Mouse (Mus musculus): ENCODE data around the gene Olfr750. TPM values are rescaled to one million over a fixed set of nuclear protein-coding genes. Genes with fewer than 3 reads are reported as not detected.
"Not testable (repeated sequence)": the region's sequence is repeated elsewhere in the genome, so short reads cannot be mapped to it uniquely, and the experiment has no call there.

Olfr750 gene
- polyA plus RNA-seq, 1 experiment from 2014 or later, result not detected

- H3K27me3 ChIP-seq (ENCODE audit: control insufficient read depth, insufficient read depth, low read depth, low read length); H3K4me2 ChIP-seq (ENCODE audit: low read depth, low read length); H3K4me3 ChIP-seq (ENCODE audit: low read depth, low read length); H3K27ac ChIP-seq (ENCODE audit: low read length); H3K9me3 ChIP-seq (replicated peaks; ENCODE audit: control insufficient read depth, low read length); H3K4me1 ChIP-seq (ENCODE audit: control insufficient read depth, low read depth, low read length); H3K9ac ChIP-seq (ENCODE audit: low read depth, low read length); ATAC-seq (ENCODE audit: low read depth); H3K36me3 ChIP-seq (ENCODE audit: control insufficient read depth, insufficient read depth): not testable (repeated sequence)
- WGBS (ENCODE audit: insufficient replicate concordance), result 29% methylated on average over 1 of the region's 1 CpGs
Observed at GRCm38 (mm10) chr14:51098300-51098699, 24.1 kb upstream of the Olfr750 start.

- Histone ChIP-seq H3K4me3 (ENCODE audit: low read depth, low read length) (no peak overlapping the region), H3K9me3 (replicated peaks; ENCODE audit: control insufficient read depth, low read length) (no peaks in the 10 kb centered on the region), H3K4me1 (ENCODE audit: control insufficient read depth, low read depth, low read length) (peaks cover 17% of the 10 kb centered on the region), H3K27me3 (ENCODE audit: control insufficient read depth, insufficient read depth, low read depth, low read length) (no peaks in the 10 kb centered on the region), H3K36me3 (ENCODE audit: control insufficient read depth, insufficient read depth) (no peaks in the 10 kb centered on the region), H3K27ac (ENCODE audit: low read length) (no peak overlapping the region), H3K4me2 (ENCODE audit: low read depth, low read length) (no peak overlapping the region), H3K9ac (ENCODE audit: low read depth, low read length) (no peak overlapping the region)
- ATAC-seq (ENCODE audit: low read depth), result peak; percentile 65
- WGBS (ENCODE audit: insufficient replicate concordance), result 38% methylated on average over 9 of the region's 9 CpGs
Observed at GRCm38 (mm10) chr14:51095736-51096524, 21.7 kb upstream of the Olfr750 start.

GRCm38 (mm10) chr14:51094921-51095320, 20.7 kb upstream of the Olfr750 start:
- no peaks in the 10 kb centered on the region for H3K36me3 ChIP-seq (ENCODE audit: control insufficient read depth, insufficient read depth)
- no peak overlapping the region for H3K4me2 ChIP-seq (ENCODE audit: low read depth, low read length)
- ATAC-seq (ENCODE audit: low read depth), result no peak
- no peak overlapping the region for H3K9ac ChIP-seq (ENCODE audit: low read depth, low read length)
- WGBS (ENCODE audit: insufficient replicate concordance), result 50% methylated on average over 8 of the region's 9 CpGs
- peaks cover 26% of the 10 kb centered on the region for H3K4me1 ChIP-seq (ENCODE audit: control insufficient read depth, low read depth, low read length)
- no peaks in the 10 kb centered on the region for H3K27me3 ChIP-seq (ENCODE audit: control insufficient read depth, insufficient read depth, low read depth, low read length)
- no peak overlapping the region for H3K4me3 ChIP-seq (ENCODE audit: low read depth, low read length)
- H3K27ac ChIP-seq (ENCODE audit: low read length), result no peak overlapping the region
- no peaks in the 10 kb centered on the region for H3K9me3 ChIP-seq (replicated peaks; ENCODE audit: control insufficient read depth, low read length)

GRCm38 (mm10) chr14:51094096-51094875, 20.1 kb upstream of the Olfr750 start:
- WGBS (ENCODE audit: insufficient replicate concordance), result 46% methylated on average over 5 of the region's 5 CpGs
- H3K27ac ChIP-seq (ENCODE audit: low read length), result no peak overlapping the region; the same call in 1 of the 2 replicates
- H3K4me2 ChIP-seq (ENCODE audit: low read depth, low read length), result no peak overlapping the region
- no peak overlapping the region for H3K4me3 ChIP-seq (ENCODE audit: low read depth, low read length)
- no peak overlapping the region for H3K9ac ChIP-seq (ENCODE audit: low read depth, low read length)
- H3K27me3 ChIP-seq (ENCODE audit: control insufficient read depth, insufficient read depth, low read depth, low read length), result no peaks in the 10 kb centered on the region
- no peak for ATAC-seq (ENCODE audit: low read depth)
- H3K4me1 ChIP-seq (ENCODE audit: control insufficient read depth, low read depth, low read length), result peaks cover 26% of the 10 kb centered on the region
- no peaks in the 10 kb centered on the region for H3K36me3 ChIP-seq (ENCODE audit: control insufficient read depth, insufficient read depth)
- no peaks in the 10 kb centered on the region for H3K9me3 ChIP-seq (replicated peaks; ENCODE audit: control insufficient read depth, low read length)

- Histone ChIP-seq H3K4me3 (ENCODE audit: low read depth, low read length) (no peak overlapping the region), H3K4me2 (ENCODE audit: low read depth, low read length) (no peak overlapping the region), H3K27ac (ENCODE audit: low read length) (no peak overlapping the region; the same call in 1 of the 2 replicates), H3K36me3 (ENCODE audit: control insufficient read depth, insufficient read depth) (no peaks in the 10 kb centered on the region), H3K9me3 (replicated peaks; ENCODE audit: control insufficient read depth, low read length) (no peaks in the 10 kb centered on the region), H3K27me3 (ENCODE audit: control insufficient read depth, insufficient read depth, low read depth, low read length) (no peaks in the 10 kb centered on the region), H3K9ac (ENCODE audit: low read depth, low read length) (no peak overlapping the region), H3K4me1 (ENCODE audit: control insufficient read depth, low read depth, low read length) (peaks cover 30% of the 10 kb centered on the region)
- whole genome bisulfite sequencing (ENCODE audit: insufficient replicate concordance), result 11% methylated on average over 3 of the region's 3 CpGs
- ATAC-seq (ENCODE audit: low read depth), result no peak
Observed at GRCm38 (mm10) chr14:51093496-51093895, 19.3 kb upstream of the Olfr750 start.

GRCm38 (mm10) chr14:51092073-51092620, 17.9 kb upstream of the Olfr750 start:
- 36% methylated on average over 8 of the region's 8 CpGs for WGBS (ENCODE audit: insufficient replicate concordance)
- H3K9ac ChIP-seq (ENCODE audit: low read depth, low read length), result no peak overlapping the region
- H3K4me3 ChIP-seq (ENCODE audit: low read depth, low read length), result no peak overlapping the region
- H3K36me3 ChIP-seq (ENCODE audit: control insufficient read depth, insufficient read depth), result no peaks in the 10 kb centered on the region
- H3K27ac ChIP-seq (ENCODE audit: low read length), result peak overlapping the region; percentile 4; the same call in 1 of the 2 replicates
- peaks cover 33% of the 10 kb centered on the region for H3K4me1 ChIP-seq (ENCODE audit: control insufficient read depth, low read depth, low read length)
- H3K9me3 ChIP-seq (replicated peaks; ENCODE audit: control insufficient read depth, low read length), result no peaks in the 10 kb centered on the region
- no peak overlapping the region for H3K4me2 ChIP-seq (ENCODE audit: low read depth, low read length)
- ATAC-seq (ENCODE audit: low read depth), result no peak
- no peaks in the 10 kb centered on the region for H3K27me3 ChIP-seq (ENCODE audit: control insufficient read depth, insufficient read depth, low read depth, low read length)

- H3K9me3 ChIP-seq (replicated peaks; ENCODE audit: control insufficient read depth, low read length), result no peaks in the 10 kb centered on the region
- peak within 1 kb of the TSS; percentile 78 for H3K27ac ChIP-seq (ENCODE audit: low read length)
- no peaks in the 10 kb centered on the region for H3K27me3 ChIP-seq (ENCODE audit: control insufficient read depth, insufficient read depth, low read depth, low read length)
- no peaks in the 10 kb centered on the region for H3K36me3 ChIP-seq (ENCODE audit: control insufficient read depth, insufficient read depth)
- peaks cover 37% of the 10 kb centered on the region for H3K4me1 ChIP-seq (ENCODE audit: control insufficient read depth, low read depth, low read length)
- peak within 1 kb of the TSS; percentile 61 for H3K9ac ChIP-seq (ENCODE audit: low read depth, low read length)
- H3K4me2 ChIP-seq (ENCODE audit: low read depth, low read length), result peak within 1 kb of the TSS; percentile 92
- H3K4me3 ChIP-seq (ENCODE audit: low read depth, low read length), result peak within 1 kb of the TSS; percentile 77
- ATAC-seq (ENCODE audit: low read depth), result no peak
- WGBS (ENCODE audit: insufficient replicate concordance), result 8% methylated on average over 33 of the region's 33 CpGs
Observed at GRCm38 (mm10) chr14:51090921-51091900, 17.0 kb upstream of the Olfr750 start, which contains the start of the genes Rnase4 and Ang. TSS of gene Rnase4 (plus strand) at chr14:51091077. TSS of gene Ang (plus strand) at chr14:51091150.

GRCm38 (mm10) chr14:51090077-51090781, 16.0 kb upstream of the Olfr750 start:
- H3K27ac ChIP-seq (ENCODE audit: low read length), result peak overlapping the region; percentile 78
- under 1% methylated on average over 27 of the region's 27 CpGs for WGBS (ENCODE audit: insufficient replicate concordance)
- H3K27me3 ChIP-seq (ENCODE audit: control insufficient read depth, insufficient read depth, low read depth, low read length), result no peaks in the 10 kb centered on the region
- peaks cover 42% of the 10 kb centered on the region for H3K4me1 ChIP-seq (ENCODE audit: control insufficient read depth, low read depth, low read length)
- no peaks in the 10 kb centered on the region for H3K9me3 ChIP-seq (replicated peaks; ENCODE audit: control insufficient read depth, low read length)
- peak overlapping the region; percentile 61 for H3K9ac ChIP-seq (ENCODE audit: low read depth, low read length)
- peak; percentile 14 for ATAC-seq (ENCODE audit: low read depth)
- H3K4me3 ChIP-seq (ENCODE audit: low read depth, low read length), result peak overlapping the region; percentile 77
- H3K4me2 ChIP-seq (ENCODE audit: low read depth, low read length), result peak overlapping the region; percentile 92
- H3K36me3 ChIP-seq (ENCODE audit: control insufficient read depth, insufficient read depth), result no peaks in the 10 kb centered on the region
